Mouse (Mus musculus) intestine, postnatal 0 days (tissue): ENCODE measurements around the gene Slamf9. TPM values are rescaled to one million over a fixed set of nuclear protein-coding genes. Genes with fewer than 3 reads are reported as not detected.
A peak's percentile ranks its signal among the peaks of the same experiment; 100 is the strongest.

ENCODE experiments used
- ATAC-seq: fragments of 200-750 bp; cut with Nextera tagmentation; 2 replicates; pipeline ENCODE4 v1.8.0; 2017; ENCODE audit warnings: mild to moderate bottlenecking, moderate TSS enrichment, moderate library complexity
- H3K27ac ChIP-seq: fragments of 300-500 bp; sonication (generic); 2 replicates; pipeline ENCODE4 v1.5.1; 2014; ENCODE audit warnings: mild to moderate bottlenecking, low read depth, low read length, moderate library complexity
- H3K27me3 ChIP-seq: fragments of 300-500 bp; sonication (generic); replicated peaks from 2 replicates; pipeline ENCODE4 v1.6.1; 2014; ENCODE audit warnings: low read length, mixed read lengths; ENCODE audit not compliant: control insufficient read depth, insufficient read depth
- H3K36me3 ChIP-seq: fragments of 300-500 bp; sonication (generic); 2 replicates; pipeline ENCODE4 v1.6.1; 2014; ENCODE audit warnings: mild to moderate bottlenecking, moderate library complexity; ENCODE audit not compliant: control insufficient read depth, insufficient read depth
- H3K4me1 ChIP-seq: fragments of 300-500 bp; sonication (generic); replicated peaks from 2 replicates; pipeline ENCODE4 v1.6.1; 2014; ENCODE audit warnings: antibody characterized with exemption, low read length, mixed read lengths; ENCODE audit not compliant: control insufficient read depth, insufficient read depth
- H3K4me2 ChIP-seq: fragments of 300-500 bp; sonication (generic); replicated peaks from 2 replicates; pipeline ENCODE4 v1.6.1; 2014; ENCODE audit warnings: low read depth, mild to moderate bottlenecking, moderate library complexity
- H3K4me3 ChIP-seq: fragments of 300-500 bp; sonication (generic); 2 replicates; pipeline ENCODE4 v1.5.1; 2014; ENCODE audit warnings: low read depth, low read length
- H3K9ac ChIP-seq: fragments of 300-500 bp; sonication (generic); 2 replicates; pipeline ENCODE4 v1.6.1; 2014; ENCODE audit warnings: mild to moderate bottlenecking, low read depth, low read length
- H3K9me3 ChIP-seq: fragments of 300-500 bp; sonication (generic); 2 replicates; pipeline ENCODE4 v1.6.1; 2016; ENCODE audit warnings: mixed run types; ENCODE audit not compliant: control insufficient read depth
- CTCF ChIP-seq: sonication (generic); IDR thresholded peaks from 2 replicates; pipeline ENCODE4 v1.5.1; 2016; ENCODE audit warnings: low read depth, mild to moderate bottlenecking, control low read depth, antibody characterized with exemption, moderate library complexity
- WGBS: fragments of 180-500 bp; shearing (Covaris S2); extraction: QIAGEN DNeasy Blood & Tissue Kit; methylation state at CpG from one replicate; pipeline ENCODE4 v1.1.7; 2014; 5-methylcytosine and 5-hydroxymethylcytosine counted together
- polyA plus RNA-seq: library from polyadenylated mRNA; unstranded; fragments of >200 nt; fragmentation: Nextera tagmentation; extraction: Ambion mirVana; gene quantifications from 2 replicates; pipeline ENCODE4 v1.2.1, GENCODE M21; 2015

The Slamf9 gene
- polyA plus RNA-seq, 1 experiment from 2014 or later: 2.1 TPM

GRCm38 (mm10) chr1:172432587-172432955, 42.6 kb upstream of the Slamf9 start:
- Histone ChIP-seq H3K9ac (no peak overlapping the region), H3K27ac (peak overlapping the region; percentile 58), H3K9me3 (no peaks in the 10 kb centered on the region), H3K36me3 (no peaks in the 10 kb centered on the region), H3K4me3 (no peak overlapping the region), H3K27me3 (no peaks in the 10 kb centered on the region), H3K4me2 (peak overlapping the region; percentile 4; the same call in 1 of the 2 replicates), H3K4me1 (peaks cover 12% of the 10 kb centered on the region)
- 41% methylated on average over 3 of the region's 3 CpGs for WGBS
- no peak for TF ChIP-seq CTCF
- ATAC-seq: no peak

GRCm38 (mm10) chr1:172433012-172433850, 41.9 kb upstream of the Slamf9 start:
- no peaks in the 10 kb centered on the region for H3K27me3 ChIP-seq
- H3K4me3 ChIP-seq: no peak overlapping the region
- H3K4me2 ChIP-seq: peak overlapping the region; percentile 4; the same call in 1 of the 2 replicates
- H3K4me1 ChIP-seq: peaks cover 12% of the 10 kb centered on the region
- H3K9me3 ChIP-seq: no peaks in the 10 kb centered on the region
- no peak overlapping the region for H3K9ac ChIP-seq
- peak; percentile 62 for ATAC-seq
- H3K36me3 ChIP-seq: no peaks in the 10 kb centered on the region
- no peak for TF ChIP-seq CTCF
- WGBS: 43% methylated on average over 20 of the region's 20 CpGs
- H3K27ac ChIP-seq: peak overlapping the region; percentile 58

- H3K27ac ChIP-seq: no peak overlapping the region
- no peak overlapping the region for H3K4me3 ChIP-seq
- H3K9ac ChIP-seq: no peak overlapping the region
- peaks cover 12% of the 10 kb centered on the region for H3K4me1 ChIP-seq
- H3K4me2 ChIP-seq: no peak overlapping the region
- no peak for ATAC-seq
- no peak for TF ChIP-seq CTCF
- WGBS: 85% methylated on average over 4 of the region's 4 CpGs
- H3K36me3 ChIP-seq: no peaks in the 10 kb centered on the region
- H3K9me3 ChIP-seq: no peaks in the 10 kb centered on the region
- H3K27me3 ChIP-seq: no peaks in the 10 kb centered on the region
Measured at GRCm38 (mm10) chr1:172433851-172434165, 41.4 kb upstream of the Slamf9 start.

GRCm38 (mm10) chr1:172436785-172437184, 38.4 kb upstream of the Slamf9 start:
- no peak overlapping the region for H3K27ac ChIP-seq
- TF ChIP-seq CTCF: no peak
- H3K4me2 ChIP-seq: no peak overlapping the region
- peaks cover 7% of the 10 kb centered on the region for H3K4me1 ChIP-seq
- ATAC-seq: no peak
- no peak overlapping the region for H3K4me3 ChIP-seq
- WGBS: 36% methylated on average over 6 of the region's 6 CpGs
- no peaks in the 10 kb centered on the region for H3K9me3 ChIP-seq
- H3K27me3 ChIP-seq: no peaks in the 10 kb centered on the region
- no peaks in the 10 kb centered on the region for H3K36me3 ChIP-seq
- no peak overlapping the region for H3K9ac ChIP-seq

DNA sequence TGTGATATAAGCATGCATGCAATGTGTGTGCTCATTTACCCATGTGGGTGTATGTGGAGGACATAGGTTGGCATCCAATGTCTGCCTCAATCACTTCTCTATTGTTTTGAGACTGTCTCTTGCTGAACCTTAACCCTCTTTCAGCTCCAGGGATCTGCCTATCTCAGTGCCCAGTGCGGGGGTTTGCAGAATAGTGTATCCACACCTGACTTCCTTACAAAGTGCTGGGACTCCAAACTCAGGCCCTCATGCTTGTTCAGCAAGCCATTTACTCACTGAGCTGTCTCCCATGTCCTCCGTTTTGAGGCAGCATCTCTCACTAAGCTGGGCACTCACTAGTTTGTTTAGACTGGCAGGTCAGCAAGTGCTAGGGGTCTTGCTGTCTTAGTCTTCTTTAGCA, 36.5 kb upstream of the Slamf9 start:
- Histone ChIP-seq H3K27ac (no peak overlapping the region), H3K4me2 (no peak overlapping the region), H3K36me3 (no peaks in the 10 kb centered on the region), H3K4me1 (no peaks in the 10 kb centered on the region; the same call in 1 of the 2 replicates), H3K9me3 (no peaks in the 10 kb centered on the region), H3K4me3 (no peak overlapping the region), H3K27me3 (no peaks in the 10 kb centered on the region), H3K9ac (no peak overlapping the region)
- ATAC-seq: no peak
- TF ChIP-seq CTCF: no peak
- 90% methylated on average over 2 of the region's 2 CpGs for WGBS

DNA sequence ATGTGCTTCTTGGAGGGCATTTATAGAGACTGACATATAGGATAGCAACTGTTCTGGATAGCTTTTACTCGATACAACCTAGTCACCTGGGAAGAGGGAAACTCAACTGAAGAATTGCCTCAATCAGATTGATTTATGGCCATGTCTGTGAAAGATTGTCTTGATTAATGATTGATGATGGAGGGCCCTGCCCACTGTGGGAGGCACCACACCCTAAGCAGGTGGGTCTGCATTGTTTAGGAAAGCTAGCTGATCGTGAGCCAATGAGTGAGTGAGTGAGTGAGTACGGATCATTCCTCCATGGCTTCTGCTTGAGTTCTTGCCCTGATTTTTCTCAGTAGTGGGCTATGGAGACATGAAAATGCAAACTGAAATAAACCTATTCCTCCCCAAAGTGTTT, 34.6 kb upstream of the Slamf9 start:
- H3K9ac ChIP-seq: no peak overlapping the region
- no peak overlapping the region for H3K4me2 ChIP-seq
- no peak overlapping the region for H3K4me3 ChIP-seq
- no peak overlapping the region for H3K27ac ChIP-seq
- H3K27me3 ChIP-seq: no peaks in the 10 kb centered on the region
- no peak for TF ChIP-seq CTCF
- peak; percentile 85 for ATAC-seq
- H3K9me3 ChIP-seq: no peaks in the 10 kb centered on the region
- 44% methylated on average over 3 of the region's 3 CpGs for WGBS
- H3K4me1 ChIP-seq: no peaks in the 10 kb centered on the region; the same call in 1 of the 2 replicates
- no peaks in the 10 kb centered on the region for H3K36me3 ChIP-seq
